Mouse (Mus musculus) cerebellum, postnatal 36 days (tissue): Measurements from ENCODE around the gene Galnt2.
A peak's percentile ranks its signal among the peaks of the same experiment; 100 is the strongest.

Experiments
- DNase-seq, 2 experiments: peaks; one replicate each; pipeline ENCODE4 v3.0.0; 2021 to 2022; ENCODE audit warnings: mixed read lengths in 2 of 2

Galnt2 gene

GRCm38 (mm10) chr8:124231176-124231484 lies at the start of gene Galnt2:
TSS of gene Galnt2 (plus strand) at chr8:124231391.
- DNase-seq = peak; percentile 87 to 95

- DNase-seq = no peak
These were observed 49.4 kb upstream of the Galnt2 start for GRCm38 (mm10) chr8:124181751-124182150.

GRCm38 (mm10) chr8:124182224-124182623 lies 49.0 kb upstream of the Galnt2 start:
- DNase-seq = no peak

- no peak for DNase-seq
These were observed 47.1 kb upstream of the Galnt2 start for GRCm38 (mm10) chr8:124184078-124184477.

- DNase-seq = no peak
These were observed 46.7 kb upstream of the Galnt2 start for GRCm38 (mm10) chr8:124184507-124184906.

- no peak for DNase-seq
These were observed 46.1 kb upstream of the Galnt2 start for GRCm38 (mm10) chr8:124185081-124185480.

GRCm38 (mm10) chr8:124190388-124190787 lies 40.8 kb upstream of the Galnt2 start:
- no peak for DNase-seq

- DNase-seq = no peak
These were observed 38.9 kb upstream of the Galnt2 start for GRCm38 (mm10) chr8:124192242-124192641.

- DNase-seq = no peak
These were observed 38.2 kb upstream of the Galnt2 start for GRCm38 (mm10) chr8:124192976-124193375.

GRCm38 (mm10) chr8:124193992-124194391 lies 37.2 kb upstream of the Galnt2 start:
- no peak for DNase-seq

- no peak for DNase-seq
These were observed 35.0 kb upstream of the Galnt2 start for GRCm38 (mm10) chr8:124196195-124196594.

GRCm38 (mm10) chr8:124196797-124197196 lies 34.4 kb upstream of the Galnt2 start:
- no peak for DNase-seq

GRCm38 (mm10) chr8:124198230-124198629 lies 33.0 kb upstream of the Galnt2 start:
- DNase-seq = no peak

- no peak for DNase-seq
These were observed 30.8 kb upstream of the Galnt2 start for GRCm38 (mm10) chr8:124200400-124200799.

- DNase-seq = no peak
These were observed 29.5 kb upstream of the Galnt2 start for GRCm38 (mm10) chr8:124201706-124202105.

- no peak for DNase-seq
These were observed 28.3 kb upstream of the Galnt2 start for GRCm38 (mm10) chr8:124202895-124203294.

GRCm38 (mm10) chr8:124204001-124204601 lies 27.1 kb upstream of the Galnt2 start:
- DNase-seq = no peak

- no peak for DNase-seq
These were observed 19.0 kb upstream of the Galnt2 start for GRCm38 (mm10) chr8:124212148-124212547.

- DNase-seq = no peak
These were observed 14.2 kb upstream of the Galnt2 start for GRCm38 (mm10) chr8:124216951-124217350.

- DNase-seq = no peak
These were observed 1.3 kb upstream of the Galnt2 start for GRCm38 (mm10) chr8:124229883-124230282.

GRCm38 (mm10) chr8:124230496-124231175 lies 555 bp upstream of the Galnt2 start:
- no peak for DNase-seq

GRCm38 (mm10) chr8:124231485-124232279 lies 491 bp downstream of the Galnt2 start:
- peak in 1 of 2 experiments; percentile 53 for DNase-seq

- DNase-seq = no peak
These were observed 1.0 kb downstream of the Galnt2 start for GRCm38 (mm10) chr8:124232280-124232600.

- no peak for DNase-seq
These were observed 3.3 kb downstream of the Galnt2 start for GRCm38 (mm10) chr8:124234496-124234895.
